Mouse (Mus musculus): Measurements from ENCODE around the gene S100a14.

- TF ChIP-seq GATA1 (IDR thresholded peaks at IDR 0.05; ENCODE audit: borderline replicate concordance, low read length) (no peak), FLI1 (IDR thresholded peaks at IDR 0.05; ENCODE audit: low read length) (no peak)
Observed at GRCm38 (mm10) chr3:90537141-90537904, 10.7 kb downstream of the S100a14 start, which contains the start of gene S100a16.

Measured in megakaryocyte, embryonic 14.5 days (primary cell).